Mouse (Mus musculus): ENCODE measurements at regions not wholly inside any gene's neighbourhood (a gene's known extent, or its start where the extent isn't known, plus 50 kb on each side); places are given as distances from the start of the nearest gene placed in this dataset.

DNA sequence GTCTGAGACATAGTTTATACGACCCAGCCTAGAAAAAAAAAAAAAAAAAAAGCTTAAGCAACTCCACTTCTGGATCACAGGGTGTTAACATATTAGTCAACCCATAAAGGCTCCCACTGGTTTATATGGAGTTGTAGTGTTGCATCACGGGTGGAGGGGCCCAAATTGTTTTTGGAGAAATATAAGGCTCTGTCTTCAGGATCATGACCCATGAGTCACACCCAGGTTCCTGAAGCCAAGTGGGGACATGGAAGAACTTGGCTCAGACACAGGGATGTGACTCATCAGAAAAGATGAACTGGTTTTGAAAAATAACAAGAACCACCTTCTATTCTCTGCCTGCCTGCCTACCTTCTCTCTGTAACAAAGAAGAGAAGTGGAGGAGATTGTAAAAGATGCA is 108.5 kb upstream of the Bmp2 start:
- TF ChIP-seq CTCF (IDR thresholded peaks at IDR 0.05) (no peak), EP300 (IDR thresholded peaks at IDR 0.05) (no peak)

All from lung, postnatal 0 days (tissue).